ENCODE assay signal across 8 mouse cellular contexts in the genomic region with DNA sequence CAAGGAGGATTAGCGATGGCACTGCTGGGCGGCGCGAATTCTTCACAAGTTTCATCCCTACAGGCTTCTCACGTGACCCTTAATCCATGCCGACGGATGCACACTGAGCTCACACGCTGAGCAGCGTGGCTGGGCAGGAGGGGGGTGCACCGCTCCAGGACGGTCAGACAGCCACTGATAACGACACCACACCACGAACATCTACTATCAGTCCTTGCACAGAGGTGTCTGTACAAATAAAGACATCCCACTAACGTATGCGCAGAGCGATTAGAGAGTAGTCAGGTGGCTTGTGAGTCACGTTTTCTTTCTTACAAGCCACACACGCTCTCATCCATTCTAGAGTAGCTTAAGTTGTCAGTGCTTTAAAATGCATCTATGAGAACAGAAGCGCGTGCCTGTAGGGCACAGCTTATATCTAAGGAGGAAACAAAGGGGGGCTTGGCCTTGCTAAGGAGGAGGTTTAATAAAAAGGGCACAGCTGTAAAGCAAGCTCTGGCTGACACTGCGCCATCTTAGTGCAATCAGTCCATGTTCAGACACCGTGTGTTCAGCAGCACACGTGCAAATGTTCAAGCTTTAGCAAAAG. TPM values are rescaled to one million over a fixed set of nuclear protein-coding genes. Genes with fewer than 3 reads are reported as not detected.
DNase-seq lines count a peak whose midpoint lies in the region; ATAC-seq and TF ChIP-seq lines count a peak whose summit lies in the region.

No protein-coding gene starts in this region.

- H3K4me3 ChIP-seq in lung, embryonic 15.5 days: no peak overlapping the region
- H3K4me3 ChIP-seq in forebrain, embryonic 14.5 days (ENCODE audit: low read depth, low read length): 0 out of 2 replicates have a peak overlapping the region, but pooled peaks have one; percentile 8
- H3K4me3 ChIP-seq in liver, postnatal 0 days (ENCODE audit: low read depth, low read length): 0 out of 2 replicates have a peak overlapping the region, but pooled peaks have one; percentile 10
- H3K4me3 ChIP-seq in stomach, postnatal 0 days (ENCODE audit: low read depth, low read length): no peak overlapping the region

- ATAC-seq in lung, embryonic 15.5 days (ENCODE audit: borderline replicate concordance, extremely low read depth, low FRiP score, low TSS enrichment): peak; percentile 87
- peak; percentile 82 for ATAC-seq in forebrain, embryonic 14.5 days
- ATAC-seq in liver, postnatal 0 days: peak; percentile 100
- ATAC-seq in stomach, postnatal 0 days (ENCODE audit: low FRiP score, low TSS enrichment): peak; percentile 54

- H3K4me2 ChIP-seq in lung, embryonic 15.5 days: no peak overlapping the region
- H3K4me2 ChIP-seq in forebrain, embryonic 14.5 days (ENCODE audit: low read length): peak overlapping the region; percentile 44
- peak overlapping the region; percentile 55 for H3K4me2 ChIP-seq in liver, postnatal 0 days (ENCODE audit: low read depth, low read length)
- H3K4me2 ChIP-seq in stomach, postnatal 0 days (replicated peaks; ENCODE audit: low read depth): no peak overlapping the region

- TF ChIP-seq EP300 in liver, postnatal 0 days (IDR thresholded peaks at IDR 0.05; ENCODE audit: low read depth): peak; percentile 99
- no peak for TF ChIP-seq EP300 in stomach, postnatal 0 days (optimal IDR thresholded peaks at IDR 0.05)

- H3K4me1 ChIP-seq in lung, embryonic 15.5 days: no peaks in the 10 kb centered on the region
- H3K4me1 ChIP-seq in forebrain, embryonic 14.5 days (ENCODE audit: control insufficient read depth, insufficient read depth, low read length): peaks cover 9% of the 10 kb centered on the region
- H3K4me1 ChIP-seq in liver, postnatal 0 days (ENCODE audit: insufficient read depth): peaks cover 15% of the 10 kb centered on the region
- H3K4me1 ChIP-seq in stomach, postnatal 0 days (replicated peaks; ENCODE audit: control insufficient read depth, insufficient read depth): no peaks in the 10 kb centered on the region

- H3K9me3 ChIP-seq in lung, embryonic 15.5 days: no peaks in the 10 kb centered on the region
- no peaks in the 10 kb centered on the region for H3K9me3 ChIP-seq in forebrain, embryonic 14.5 days (replicated peaks; ENCODE audit: control insufficient read depth, low read length)
- H3K9me3 ChIP-seq in liver, postnatal 0 days (ENCODE audit: low read length): no peaks in the 10 kb centered on the region
- no peaks in the 10 kb centered on the region for H3K9me3 ChIP-seq in stomach, postnatal 0 days (ENCODE audit: control insufficient read depth, low read length)

- H3K27ac ChIP-seq in lung, embryonic 15.5 days: no peak overlapping the region
- H3K27ac ChIP-seq in forebrain, embryonic 14.5 days (ENCODE audit: low read depth, low read length): peak overlapping the region; percentile 71
- peak overlapping the region; percentile 87 for H3K27ac ChIP-seq in liver, postnatal 0 days (ENCODE audit: low read depth)
- no peak overlapping the region for H3K27ac ChIP-seq in stomach, postnatal 0 days (replicated peaks)

- DNase-seq in lung, postnatal 4 days: no peak
- DNase-seq in forebrain, embryonic 14.5 days (ENCODE audit: low spot score): peak; percentile 53
- DNase-seq in liver, postnatal 0 days: peak; percentile 80
- DNase-seq in stomach, postnatal 0 days (ENCODE audit: low spot score): no peak
- no peak for DNase-seq in adrenal gland, postnatal 36 days
- no peak for DNase-seq in frontal cortex, postnatal 25 days (ENCODE audit: low spot score in 2 of 2)
- DNase-seq in ovary, postnatal 10 days (ENCODE audit: low spot score): no peak

- no peak overlapping the region for H3K9ac ChIP-seq in lung, embryonic 15.5 days
- H3K9ac ChIP-seq in forebrain, embryonic 14.5 days (ENCODE audit: low read length): peak overlapping the region; percentile 45; the same call in 1 of the 2 replicates
- H3K9ac ChIP-seq in liver, postnatal 0 days (replicated peaks): 0 out of 2 replicates have a peak overlapping the region, but pooled peaks have one; percentile 26
- H3K9ac ChIP-seq in stomach, postnatal 0 days (ENCODE audit: low read length): no peak overlapping the region

- WGBS in lung, embryonic 15.5 days: 27% methylated on average over 23 of the region's 23 CpGs
- 5% methylated on average over 23 of the region's 23 CpGs for WGBS in forebrain, embryonic 14.5 days
- WGBS in liver, postnatal 0 days (ENCODE audit: insufficient replicate concordance): 40% methylated on average over 23 of the region's 23 CpGs
- 28% methylated on average over 23 of the region's 23 CpGs for WGBS in stomach, postnatal 0 days

- H3K27me3 ChIP-seq in lung, embryonic 15.5 days: no peaks in the 10 kb centered on the region
- no peaks in the 10 kb centered on the region for H3K27me3 ChIP-seq in forebrain, embryonic 14.5 days (replicated peaks; ENCODE audit: control insufficient read depth, insufficient read depth, low read length)
- H3K27me3 ChIP-seq in liver, postnatal 0 days (ENCODE audit: insufficient read depth, low read length): no peaks in the 10 kb centered on the region
- H3K27me3 ChIP-seq in stomach, postnatal 0 days (ENCODE audit: control insufficient read depth, insufficient read depth, low read length): no peaks in the 10 kb centered on the region

- TF ChIP-seq CTCF in liver, postnatal 0 days (IDR thresholded peaks at IDR 0.05; ENCODE audit: low read depth): no peak
- no peak for TF ChIP-seq CTCF in stomach, postnatal 0 days (IDR thresholded peaks at IDR 0.05; ENCODE audit: low read depth)

- peaks cover 62% of the 10 kb centered on the region for H3K36me3 ChIP-seq in lung, embryonic 15.5 days
- H3K36me3 ChIP-seq in forebrain, embryonic 14.5 days (ENCODE audit: control insufficient read depth, insufficient read depth, low read length): peaks cover 48% of the 10 kb centered on the region
- peaks cover 64% of the 10 kb centered on the region for H3K36me3 ChIP-seq in liver, postnatal 0 days (replicated peaks; ENCODE audit: insufficient read depth, low read length)
- peaks cover 14% of the 10 kb centered on the region; the same call in 1 of the 2 replicates for H3K36me3 ChIP-seq in stomach, postnatal 0 days (ENCODE audit: control insufficient read depth, insufficient read depth, low read length)

RNA-seq across cellular contexts. Expression of gene Tbk1, which starts 17.5 kb away (rescaled TPM):
- 34.4 and 36.7 TPM in 2 replicates for polyA plus RNA-seq in lung, embryonic 15.5 days (2015; fragmentation: Nextera tagmentation; extraction: Ambion mirVana)
- polyA plus RNA-seq in forebrain, embryonic 14.5 days (2014; fragmentation: Nextera tagmentation; extraction: Ambion mirVana): 34.7 and 38.3 TPM in 2 replicates
- polyA plus RNA-seq in liver, postnatal 0 days (2015; fragmentation: Nextera tagmentation; extraction: Ambion mirVana): 11.4 and 14.4 TPM in 2 replicates
- 16.6 TPM in 2 replicates for polyA plus RNA-seq in stomach, postnatal 0 days (2015; fragmentation: Nextera tagmentation; extraction: Ambion mirVana)
- total RNA-seq in adrenal gland, postnatal 36 days (2021): 10 to 100 TPM; 40.2 to 42.6 TPM

RNA-seq across cellular contexts. Expression of gene Xpot, which starts 57.0 kb away (rescaled TPM):
- polyA plus RNA-seq in lung, embryonic 15.5 days (2015; fragmentation: Nextera tagmentation; extraction: Ambion mirVana): 48.9 and 59.7 TPM in 2 replicates
- 29.5 and 38.1 TPM in 2 replicates for polyA plus RNA-seq in forebrain, embryonic 14.5 days (2014; fragmentation: Nextera tagmentation; extraction: Ambion mirVana)
- 17.5 and 19.4 TPM in 2 replicates for polyA plus RNA-seq in liver, postnatal 0 days (2015; fragmentation: Nextera tagmentation; extraction: Ambion mirVana)
- polyA plus RNA-seq in stomach, postnatal 0 days (2015; fragmentation: Nextera tagmentation; extraction: Ambion mirVana): 24.5 and 24.8 TPM in 2 replicates
- total RNA-seq in adrenal gland, postnatal 36 days (2021): 100 to 1,000 TPM in 1 of 2 experiments, 10 to 100 TPM in 1; 54.1 to 104 TPM

Comparison
In these comparisons a context has a peak if more than half of its experiments do, and no peak if none do; other contexts are left out.
1. H3K27ac ChIP-seq: peak in forebrain, embryonic 14.5 days (single experiment) and liver, postnatal 0 days (single experiment); none in lung, embryonic 15.5 days (single experiment) and stomach, postnatal 0 days (single experiment).
2. H3K4me2 ChIP-seq: peak in forebrain, embryonic 14.5 days (single experiment) and liver, postnatal 0 days (single experiment); none in lung, embryonic 15.5 days (single experiment) and stomach, postnatal 0 days (single experiment).
3. H3K4me3 ChIP-seq: peak in forebrain, embryonic 14.5 days (single experiment) and liver, postnatal 0 days (single experiment); none in lung, embryonic 15.5 days (single experiment) and stomach, postnatal 0 days (single experiment).
4. H3K9ac ChIP-seq: peak in forebrain, embryonic 14.5 days (single experiment) and liver, postnatal 0 days (single experiment); none in lung, embryonic 15.5 days (single experiment) and stomach, postnatal 0 days (single experiment).
5. DNase-seq: peak in forebrain, embryonic 14.5 days (single experiment) and liver, postnatal 0 days (single experiment); none in lung, postnatal 4 days (0 of 2), stomach, postnatal 0 days (single experiment), adrenal gland, postnatal 36 days (0 of 2), frontal cortex, postnatal 25 days (0 of 2) and ovary, postnatal 10 days (single experiment).
6. Peak in every context shown above with its lines, with median percentiles within 50 percentile points of each other: ATAC-seq.